8 mouse cellular contexts compared by ENCODE assay signal in the genomic region with DNA sequence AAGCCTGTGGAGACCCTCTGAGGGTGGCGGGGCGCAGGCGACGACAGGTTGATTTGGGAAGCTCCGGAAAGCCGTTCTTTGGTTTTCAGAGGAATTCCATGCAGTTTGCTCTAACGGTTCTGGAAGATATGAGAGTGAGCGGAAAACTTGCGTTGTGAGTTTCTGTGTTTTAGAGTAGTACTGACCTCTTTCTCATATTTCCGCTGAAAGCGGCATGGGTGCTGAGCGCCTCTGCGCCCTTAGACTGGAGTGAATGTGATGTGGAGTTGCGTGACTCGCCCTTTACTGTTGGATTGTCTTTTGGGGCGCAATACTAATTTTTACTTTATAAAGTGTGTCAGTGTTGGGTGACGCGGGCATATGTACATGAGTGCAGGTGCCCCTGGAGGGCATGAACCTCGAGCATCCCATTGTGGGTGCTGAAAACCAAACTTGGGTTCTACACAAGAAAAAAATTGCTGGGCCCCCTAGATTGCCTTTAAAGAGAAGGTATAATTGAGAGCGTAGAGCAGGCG. TPM values are rescaled to one million over a fixed set of nuclear protein-coding genes. Genes with fewer than 3 reads are reported as not detected.
A peak's percentile ranks its signal among the peaks of the same experiment; 100 is the strongest.
DNase-seq lines count a peak whose midpoint lies in the region; ATAC-seq and TF ChIP-seq lines count a peak whose summit lies in the region.

No protein-coding gene starts in this region.

- H3K9me3 ChIP-seq in hindbrain, embryonic 13.5 days: no peaks in the 10 kb centered on the region
- H3K9me3 ChIP-seq in midbrain, embryonic 10.5 days (replicated peaks): no peaks in the 10 kb centered on the region

- peak overlapping the region; percentile 77 for H3K4me3 ChIP-seq in layer of hippocampus, adult 2 months
- H3K4me3 ChIP-seq in brown adipose tissue, adult 24 weeks (ENCODE audit: insufficient read depth, low read depth, low read length): peak overlapping the region; percentile 91
- H3K4me3 ChIP-seq in hindbrain, embryonic 13.5 days: peak overlapping the region; percentile 81
- peak overlapping the region; percentile 100 for H3K4me3 ChIP-seq in midbrain, embryonic 10.5 days

- H3K9ac ChIP-seq in hindbrain, embryonic 13.5 days: peak overlapping the region; percentile 82

- DNase-seq in layer of hippocampus, adult 2 months (ENCODE audit: low spot score in 2 of 2): no peak
- DNase-seq in layer of hippocampus, adult 8-10 months (ENCODE audit: low spot score in 2 of 2): no peak
- no peak for DNase-seq in midbrain, embryonic 10.5 days (ENCODE audit: low spot score)
- DNase-seq in thymus, postnatal 36 days: peak; percentile 55 to 62
- DNase-seq in frontal cortex, postnatal 10 days (ENCODE audit: low spot score in 2 of 2): no peak

- ATAC-seq in hindbrain, embryonic 13.5 days (ENCODE audit: low FRiP score): no peak
- no peak for ATAC-seq in monocyte, adult 5-6 weeks (replicated peaks; ENCODE audit: insufficient number of reproducible peaks, low FRiP score, low TSS enrichment, poor library complexity, severe bottlenecking)

- WGBS in hindbrain, embryonic 13.5 days: 7% methylated on average over 21 of the region's 21 CpGs
- WGBS in midbrain, embryonic 10.5 days: 13% methylated on average over 21 of the region's 21 CpGs

- H3K27me3 ChIP-seq in hindbrain, embryonic 13.5 days: no peaks in the 10 kb centered on the region
- no peaks in the 10 kb centered on the region for H3K27me3 ChIP-seq in midbrain, embryonic 10.5 days (ENCODE audit: low read depth, poor library complexity, severe bottlenecking)

- no peak for TF ChIP-seq CTCF in layer of hippocampus, adult 2 months (conservative IDR thresholded peaks at IDR 0.05)

- peak overlapping the region; percentile 94 for H3K4me2 ChIP-seq in hindbrain, embryonic 13.5 days

- peak overlapping the region; percentile 93 for H3K27ac ChIP-seq in layer of hippocampus, adult 2 months
- H3K27ac ChIP-seq in brown adipose tissue, adult 24 weeks (replicated peaks; ENCODE audit: low read depth, low read length): peak overlapping the region; percentile 45; the same call in 1 of the 2 replicates
- H3K27ac ChIP-seq in hindbrain, embryonic 13.5 days: peak overlapping the region; percentile 85
- H3K27ac ChIP-seq in midbrain, embryonic 10.5 days (replicated peaks): peak overlapping the region; percentile 98

- H3K4me1 ChIP-seq in brown adipose tissue, adult 24 weeks (ENCODE audit: control insufficient read depth, insufficient read depth, insufficient read length, low read length): no peaks in the 10 kb centered on the region
- H3K4me1 ChIP-seq in hindbrain, embryonic 13.5 days (replicated peaks): peaks cover 17% of the 10 kb centered on the region
- peaks cover 29% of the 10 kb centered on the region for H3K4me1 ChIP-seq in midbrain, embryonic 10.5 days

- no peaks in the 10 kb centered on the region for H3K36me3 ChIP-seq in hindbrain, embryonic 13.5 days
- peaks cover 36% of the 10 kb centered on the region for H3K36me3 ChIP-seq in midbrain, embryonic 10.5 days

RNA-seq across cellular contexts. Expression of gene Smc4, which starts 1.8 kb away (rescaled TPM):
- 1 to 10 TPM; 6.6 to 7.7 TPM for total RNA-seq in layer of hippocampus, adult 2 months (2021)
- 1 to 10 TPM; 5.8 to 10.0 (median 7.5) TPM for total RNA-seq in layer of hippocampus, adult 8-10 months (2022)
- polyA plus RNA-seq in brown adipose tissue, adult 24 weeks (2012; ENCODE audit: insufficient read depth, insufficient read length, missing spikeins): 6.3 and 7.3 TPM in 2 replicates
- 54.3 and 59.8 TPM in 2 replicates for polyA plus RNA-seq in hindbrain, embryonic 13.5 days (2015; fragmentation: Nextera tagmentation; extraction: Ambion mirVana)
- 180 and 183 TPM in 2 replicates for polyA plus RNA-seq in midbrain, embryonic 10.5 days (2016; fragmentation: Nextera tagmentation; extraction: Ambion mirVana)
- 273 to 382 TPM (median 309 TPM) in 3 replicates for total RNA-seq in monocyte, adult 5-6 weeks (2017)

RNA-seq across cellular contexts. Expression of gene Ift80, which starts 1.9 kb away (rescaled TPM):
- 10 to 100 TPM; 25.5 to 27.0 TPM for total RNA-seq in layer of hippocampus, adult 2 months (2021)
- total RNA-seq in layer of hippocampus, adult 8-10 months (2022): 10 to 100 TPM; 23.9 to 30.2 (median 28.3) TPM
- polyA plus RNA-seq in brown adipose tissue, adult 24 weeks (2012; ENCODE audit: insufficient read depth, insufficient read length, missing spikeins): 2.7 and 3.3 TPM in 2 replicates
- polyA plus RNA-seq in hindbrain, embryonic 13.5 days (2015; fragmentation: Nextera tagmentation; extraction: Ambion mirVana): 9.0 and 9.8 TPM in 2 replicates
- 19.8 and 20.7 TPM in 2 replicates for polyA plus RNA-seq in midbrain, embryonic 10.5 days (2016; fragmentation: Nextera tagmentation; extraction: Ambion mirVana)
- total RNA-seq in monocyte, adult 5-6 weeks (2017): 2.8 to 7.6 TPM (median 6.0 TPM) in 3 replicates

RNA-seq across cellular contexts. Expression of gene Trim59, which starts 38.3 kb away (rescaled TPM):
- total RNA-seq in layer of hippocampus, adult 2 months (2021): 10 to 100 TPM; 10.7 to 12.9 TPM
- total RNA-seq in layer of hippocampus, adult 8-10 months (2022): 10 to 100 TPM; 14.2 to 18.5 (median 17.1) TPM
- polyA plus RNA-seq in brown adipose tissue, adult 24 weeks (2012; ENCODE audit: insufficient read depth, insufficient read length, missing spikeins): not detected in 2 replicates
- polyA plus RNA-seq in hindbrain, embryonic 13.5 days (2015; fragmentation: Nextera tagmentation; extraction: Ambion mirVana): 48.4 and 53.7 TPM in 2 replicates
- 185 and 208 TPM in 2 replicates for polyA plus RNA-seq in midbrain, embryonic 10.5 days (2016; fragmentation: Nextera tagmentation; extraction: Ambion mirVana)
- 10.0 to 13.3 TPM (median 10.2 TPM) in 3 replicates for total RNA-seq in monocyte, adult 5-6 weeks (2017)

Comparison
In these comparisons a context has a peak if more than half of its experiments do, and no peak if none do; other contexts are left out.
1. DNase-seq: peak in thymus, postnatal 36 days (2 of 2); none in layer of hippocampus, adult 2 months (0 of 2), layer of hippocampus, adult 8-10 months (0 of 2), midbrain, embryonic 10.5 days (single experiment) and frontal cortex, postnatal 10 days (0 of 2).
2. H3K27ac ChIP-seq: peak in every context shown above with its lines; median percentile 98 in midbrain, embryonic 10.5 days; 93 in layer of hippocampus, adult 2 months; 85 in hindbrain, embryonic 13.5 days; 45 in brown adipose tissue, adult 24 weeks.
3. RNA of gene Smc4, which starts 1.8 kb away (total RNA-seq): 273 to 382 TPM in monocyte, adult 5-6 weeks; 5.8 to 10.0 TPM in layer of hippocampus, adult 8-10 months and 6.6 to 7.7 TPM in layer of hippocampus, adult 2 months; every median in the first group is over 10 times any median in the second.
4. Peak in every context shown above with its lines, with median percentiles within 50 percentile points of each other: H3K4me3 ChIP-seq.